22 mouse cellular contexts compared by ENCODE assay signal in genomic region chr12:100330234-100330633, GRCm38 (mm10).
"Had no signal": no experiment of that assay in that cellular context is flagged by ENCODE, and none has a peak within 500 bp of the region (broad histone marks: within the 10 kb centered on the region; RNA-seq: fewer than 3 reads in every experiment).

No protein-coding gene starts in this region.

- H3K9ac ChIP-seq: intestine, embryonic 15.5 days; limb, embryonic 13.5 days; liver, embryonic 13.5 days; lung, embryonic 14.5 days; midbrain, embryonic 13.5 days; neural tube, embryonic 13.5 days had no signal

- H3K4me1 ChIP-seq: intestine, embryonic 15.5 days; limb, embryonic 10.5 days; limb, embryonic 13.5 days; liver, embryonic 13.5 days; midbrain, embryonic 10.5 days had no signal

- H3K27me3 ChIP-seq: intestine, embryonic 15.5 days; limb, embryonic 13.5 days; liver, embryonic 13.5 days; midbrain, embryonic 13.5 days; neural tube, embryonic 13.5 days had no signal

- H3K4me2 ChIP-seq: intestine, embryonic 15.5 days; limb, embryonic 13.5 days; liver, embryonic 13.5 days; lung, embryonic 14.5 days; midbrain, embryonic 13.5 days; neural tube, embryonic 13.5 days had no signal

- H3K36me3 ChIP-seq: intestine, embryonic 15.5 days had no signal

- H3K4me3 ChIP-seq: intestine, embryonic 15.5 days; limb, embryonic 10.5 days; limb, embryonic 13.5 days; liver, embryonic 13.5 days; midbrain, embryonic 10.5 days; midbrain, embryonic 13.5 days; myocyte; neural tube, embryonic 13.5 days had no signal

- DNase-seq: kidney, adult 11 months; kidney, adult 9 months; kidney, postnatal 14 days; kidney, postnatal 4 days; layer of hippocampus, postnatal 36 days; liver; liver, embryonic 13.5 days; lung, embryonic 14.5 days; lung, postnatal 10 days; lung, postnatal 4 days; right cerebral cortex, adult 18-20 months; right cerebral cortex, postnatal 14 days; right cerebral cortex, postnatal 4 days; thymus, postnatal 25 days had no signal

- ATAC-seq: intestine, embryonic 15.5 days; midbrain, embryonic 13.5 days; midbrain, embryonic 16.5 days had no signal

- H3K27ac ChIP-seq: intestine, embryonic 15.5 days; limb, embryonic 10.5 days; limb, embryonic 13.5 days; liver, embryonic 13.5 days; midbrain, embryonic 10.5 days; midbrain, embryonic 13.5 days; neural tube, embryonic 13.5 days had no signal

- H3K9me3 ChIP-seq: intestine, embryonic 15.5 days; limb, embryonic 10.5 days; limb, embryonic 13.5 days; liver, embryonic 13.5 days; midbrain, embryonic 10.5 days; midbrain, embryonic 13.5 days; neural tube, embryonic 13.5 days had no signal
